In the genomic region with DNA sequence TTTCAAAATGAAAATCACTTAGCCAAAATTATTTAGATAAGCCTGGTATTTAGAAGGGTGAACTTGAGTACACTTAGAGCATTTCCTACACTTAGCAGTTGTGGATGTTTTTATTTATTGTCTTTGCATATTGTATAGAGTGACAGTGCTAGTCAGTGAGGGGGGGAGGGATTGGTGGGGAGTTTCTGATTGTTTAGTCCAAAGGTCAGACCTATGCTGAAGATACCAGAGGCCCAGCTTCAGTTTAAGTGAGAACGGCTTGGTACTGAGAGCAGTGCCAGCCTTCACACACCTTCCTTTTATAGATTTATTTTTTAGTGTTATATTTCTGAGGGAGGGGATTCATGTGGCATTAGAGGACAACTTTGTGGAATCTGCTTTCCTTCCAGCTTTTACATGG, we compare ENCODE assay signal across 15 mouse cellular contexts.
DNase-seq lines count a peak whose midpoint lies in the region; ATAC-seq and TF ChIP-seq lines count a peak whose summit lies in the region.
"Had no signal": no experiment of that assay in that cellular context is flagged by ENCODE, and none has a peak within 500 bp of the region (broad histone marks: within the 10 kb centered on the region; RNA-seq: fewer than 3 reads in every experiment).

No protein-coding gene starts in this region.

- no peaks in the 10 kb centered on the region for H3K27me3 ChIP-seq in heart, embryonic 12.5 days (replicated peaks)
- H3K27me3 ChIP-seq in midbrain, embryonic 10.5 days (ENCODE audit: low read depth, poor library complexity, severe bottlenecking), result no peaks in the 10 kb centered on the region
- H3K27me3 ChIP-seq in midbrain, embryonic 15.5 days (replicated peaks), result no peaks in the 10 kb centered on the region
- H3K27me3 ChIP-seq in intestine, postnatal 0 days (replicated peaks; ENCODE audit: control insufficient read depth, insufficient read depth, low read length), result no peaks in the 10 kb centered on the region
- H3K27me3 ChIP-seq in small intestine, adult 2 months (ENCODE audit: control insufficient read depth, insufficient read depth, low read length), result no peaks in the 10 kb centered on the region

- TF ChIP-seq POLR2A in small intestine, adult 2 months (IDR thresholded peaks at IDR 0.05; ENCODE audit: low read depth, low read length), result no peak

- no peak for ATAC-seq in heart, embryonic 12.5 days (ENCODE audit: insufficient number of reproducible peaks, low FRiP score)
- ATAC-seq in midbrain, embryonic 15.5 days (replicated peaks), result no peak
- peak; percentile 34 for ATAC-seq in intestine, postnatal 0 days

- peaks cover 42% of the 10 kb centered on the region for H3K4me1 ChIP-seq in heart, embryonic 12.5 days (replicated peaks)
- H3K4me1 ChIP-seq in midbrain, embryonic 10.5 days, result peaks cover 53% of the 10 kb centered on the region
- H3K4me1 ChIP-seq in midbrain, embryonic 15.5 days, result peaks cover 28% of the 10 kb centered on the region
- H3K4me1 ChIP-seq in intestine, postnatal 0 days (replicated peaks; ENCODE audit: control insufficient read depth, insufficient read depth, low read length), result peaks cover 12% of the 10 kb centered on the region; the same call in 1 of the 2 replicates
- H3K4me1 ChIP-seq in small intestine, adult 2 months (ENCODE audit: control insufficient read depth, insufficient read depth, insufficient read length, low read length), result peaks cover 7% of the 10 kb centered on the region

- no peak for TF ChIP-seq CTCF in intestine, postnatal 0 days (IDR thresholded peaks at IDR 0.05; ENCODE audit: low read depth)
- no peak for TF ChIP-seq CTCF in small intestine, adult 2 months (IDR thresholded peaks at IDR 0.05; ENCODE audit: extremely low read depth, insufficient read length, insufficient replicate concordance, low read depth, low read length)

- no peaks in the 10 kb centered on the region for H3K36me3 ChIP-seq in heart, embryonic 12.5 days
- H3K36me3 ChIP-seq in midbrain, embryonic 10.5 days, result no peaks in the 10 kb centered on the region
- no peaks in the 10 kb centered on the region for H3K36me3 ChIP-seq in midbrain, embryonic 15.5 days (replicated peaks)
- no peaks in the 10 kb centered on the region for H3K36me3 ChIP-seq in intestine, postnatal 0 days (ENCODE audit: control insufficient read depth, insufficient read depth)
- no peaks in the 10 kb centered on the region for H3K36me3 ChIP-seq in small intestine, adult 2 months (ENCODE audit: control insufficient read depth, insufficient read depth, low read length)
- H3K36me3 ChIP-seq: G1E had no signal

- DNase-seq in heart, postnatal 10 days, result no peak
- DNase-seq in midbrain, embryonic 10.5 days (ENCODE audit: low spot score), result no peak
- no peak for DNase-seq in spleen, postnatal 4 days (ENCODE audit: low spot score in 2 of 2)
- DNase-seq in T-cell, adult 2 months (ENCODE audit: low spot score), result no peak
- DNase-seq: adrenal gland, postnatal 10 days; cerebellum, adult 9-11 months; kidney, postnatal 4 days; layer of hippocampus, postnatal 36 days; lung, postnatal 14 days; right cerebral cortex, postnatal 14 days had no signal

- intact Hi-C loops in heart, postnatal 10 days (cut with DNase I), result loop anchor here (5.0 kb wide), 1 partner anchor 108 kb away; the partner anchor contains the start of gene Aftph

- H3K4me2 ChIP-seq in heart, embryonic 12.5 days, result 0 out of 2 replicates have a peak overlapping the region, but pooled peaks have one; percentile 16
- no peak overlapping the region for H3K4me2 ChIP-seq in midbrain, embryonic 15.5 days
- peak overlapping the region; percentile 86 for H3K4me2 ChIP-seq in intestine, postnatal 0 days (replicated peaks; ENCODE audit: low read depth)

- no peak overlapping the region for H3K4me3 ChIP-seq in heart, embryonic 12.5 days
- peak overlapping the region; percentile 31; the same call in 1 of the 2 replicates for H3K4me3 ChIP-seq in midbrain, embryonic 10.5 days
- H3K4me3 ChIP-seq in midbrain, embryonic 15.5 days, result no peak overlapping the region
- H3K4me3 ChIP-seq in intestine, postnatal 0 days (ENCODE audit: low read depth, low read length), result 0 out of 2 replicates have a peak overlapping the region, but pooled peaks have one; percentile 96
- no peak overlapping the region for H3K4me3 ChIP-seq in small intestine, adult 2 months (ENCODE audit: low read depth, low read length)

- WGBS in heart, embryonic 12.5 days, result 60% methylated on average over 1 of the region's 1 CpGs
- WGBS in midbrain, embryonic 10.5 days, result 59% methylated on average over 1 of the region's 1 CpGs
- WGBS in midbrain, embryonic 15.5 days, result 85% methylated on average over 1 of the region's 1 CpGs
- 43% methylated on average over 1 of the region's 1 CpGs for WGBS in intestine, postnatal 0 days
- WGBS in small intestine, adult 2 months, result 33% methylated on average over 1 of the region's 1 CpGs

- no peaks in the 10 kb centered on the region for H3K9me3 ChIP-seq in heart, embryonic 12.5 days (replicated peaks)
- no peaks in the 10 kb centered on the region for H3K9me3 ChIP-seq in midbrain, embryonic 10.5 days (replicated peaks)
- no peaks in the 10 kb centered on the region for H3K9me3 ChIP-seq in midbrain, embryonic 15.5 days
- H3K9me3 ChIP-seq in intestine, postnatal 0 days (ENCODE audit: control insufficient read depth), result no peaks in the 10 kb centered on the region
- H3K9me3 ChIP-seq: G1E had no signal

- no peak overlapping the region for H3K27ac ChIP-seq in heart, embryonic 12.5 days (ENCODE audit: poor library complexity, severe bottlenecking)
- peak overlapping the region; percentile 81; the same call in 1 of the 2 replicates for H3K27ac ChIP-seq in midbrain, embryonic 10.5 days (replicated peaks)
- no peak overlapping the region for H3K27ac ChIP-seq in midbrain, embryonic 15.5 days
- peak overlapping the region; percentile 100 for H3K27ac ChIP-seq in intestine, postnatal 0 days (ENCODE audit: low read depth, low read length)
- peak overlapping the region; percentile 70; the same call in 1 of the 2 replicates for H3K27ac ChIP-seq in small intestine, adult 2 months (ENCODE audit: insufficient read depth, low read depth, low read length)

- H3K9ac ChIP-seq in heart, embryonic 12.5 days, result 0 out of 2 replicates have a peak overlapping the region, but pooled peaks have one; percentile 24
- no peak overlapping the region for H3K9ac ChIP-seq in midbrain, embryonic 15.5 days
- no peak overlapping the region for H3K9ac ChIP-seq in intestine, postnatal 0 days (ENCODE audit: low read depth, low read length)

Comparison
In these comparisons a context has a peak if more than half of its experiments do, and no peak if none do; other contexts are left out.
1. H3K27ac ChIP-seq: peak in midbrain, embryonic 10.5 days (single experiment), intestine, postnatal 0 days (single experiment) and small intestine, adult 2 months (single experiment); none in heart, embryonic 12.5 days (single experiment) and midbrain, embryonic 15.5 days (single experiment).
2. H3K4me3 ChIP-seq: peak in midbrain, embryonic 10.5 days (single experiment) and intestine, postnatal 0 days (single experiment); none in heart, embryonic 12.5 days (single experiment), midbrain, embryonic 15.5 days (single experiment) and small intestine, adult 2 months (single experiment).